Mouse (Mus musculus): ENCODE data around the gene Wdr82. TPM values are rescaled to one million over a fixed set of nuclear protein-coding genes. Genes with fewer than 3 reads are reported as not detected.

Gene Wdr82
- total and polyA plus RNA-seq, 2 experiments from 2014 or later = 32.6 to 240 TPM

DNA sequence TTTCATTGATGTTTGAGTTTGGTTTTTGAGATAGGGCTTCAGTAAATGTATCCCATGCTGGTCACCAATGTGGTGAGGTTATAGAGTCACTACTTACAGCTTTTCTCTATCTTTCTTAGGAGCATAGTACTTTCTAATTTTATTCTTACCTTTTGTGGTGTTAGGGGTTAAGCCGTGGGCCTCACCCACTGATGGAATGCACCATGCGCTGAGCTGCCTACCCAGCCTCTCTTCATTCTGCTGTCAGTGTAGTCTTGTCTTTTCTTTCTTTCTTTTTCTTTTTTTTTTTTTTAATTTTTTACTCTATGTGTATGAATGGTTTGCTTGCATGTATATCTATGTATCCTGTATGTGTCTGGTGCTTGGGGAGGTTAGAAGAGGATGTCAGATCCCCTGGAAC is 8.7 kb downstream of the Wdr82 start:
- Histone ChIP-seq H3K36me3 (ENCODE audit: insufficient read depth, low read length) (peaks cover 56% of the 10 kb centered on the region), H3K4me3 (ENCODE audit: low read length) (no peak overlapping the region), H3K9ac (replicated peaks; ENCODE audit: low read length) (no peak overlapping the region), H3K27ac (no peak overlapping the region), H3K27me3 (ENCODE audit: insufficient read depth, low read length) (no peaks in the 10 kb centered on the region), H3K4me2 (ENCODE audit: low read depth, low read length) (no peak overlapping the region), H3K9me3 (ENCODE audit: low read length) (no peaks in the 10 kb centered on the region), H3K4me1 (ENCODE audit: insufficient read depth, low read length) (peaks cover 5% of the 10 kb centered on the region; the same call in 1 of the 2 replicates)
- no peak for ATAC-seq
- TF ChIP-seq CTCF (IDR thresholded peaks at IDR 0.05; ENCODE audit: low read depth) = no peak
- no peak for DNase-seq (ENCODE audit: low spot score)
- 85% methylated on average over 2 of the region's 2 CpGs for WGBS

GRCm38 (mm10) chr9:106179964-106180363 is 9.2 kb downstream of the Wdr82 start:
- ATAC-seq (no peak), DNase-seq (ENCODE audit: low spot score) (no peak)
- H3K36me3 ChIP-seq (ENCODE audit: insufficient read depth, low read length) = peaks cover 61% of the 10 kb centered on the region
- H3K4me2 ChIP-seq (ENCODE audit: low read depth, low read length) = no peak overlapping the region
- TF ChIP-seq CTCF (IDR thresholded peaks at IDR 0.05; ENCODE audit: low read depth) = no peak
- H3K4me1 ChIP-seq (ENCODE audit: insufficient read depth, low read length) = peaks cover 1% of the 10 kb centered on the region; the same call in 1 of the 2 replicates
- H3K27me3 ChIP-seq (ENCODE audit: insufficient read depth, low read length) = no peaks in the 10 kb centered on the region
- no peak overlapping the region for H3K9ac ChIP-seq (replicated peaks; ENCODE audit: low read length)
- no peak overlapping the region for H3K27ac ChIP-seq
- no peak overlapping the region for H3K4me3 ChIP-seq (ENCODE audit: low read length)
- WGBS = 93% methylated on average over 3 of the region's 3 CpGs
- no peaks in the 10 kb centered on the region for H3K9me3 ChIP-seq (ENCODE audit: low read length)

- Histone ChIP-seq H3K27ac (no peak overlapping the region), H3K36me3 (ENCODE audit: insufficient read depth, low read length) (peaks cover 79% of the 10 kb centered on the region), H3K4me2 (ENCODE audit: low read depth, low read length) (no peak overlapping the region), H3K4me3 (ENCODE audit: low read length) (no peak overlapping the region), H3K9me3 (ENCODE audit: low read length) (no peaks in the 10 kb centered on the region), H3K4me1 (ENCODE audit: insufficient read depth, low read length) (no peaks in the 10 kb centered on the region), H3K27me3 (ENCODE audit: insufficient read depth, low read length) (no peaks in the 10 kb centered on the region), H3K9ac (replicated peaks; ENCODE audit: low read length) (no peak overlapping the region)
- 98% methylated on average over 4 of the region's 4 CpGs for whole genome bisulfite sequencing
- ATAC-seq (no peak), DNase-seq (ENCODE audit: low spot score) (no peak)
- no peak for TF ChIP-seq CTCF (IDR thresholded peaks at IDR 0.05; ENCODE audit: low read depth)
These were observed 11.4 kb downstream of the Wdr82 start for GRCm38 (mm10) chr9:106182146-106182545.

DNA sequence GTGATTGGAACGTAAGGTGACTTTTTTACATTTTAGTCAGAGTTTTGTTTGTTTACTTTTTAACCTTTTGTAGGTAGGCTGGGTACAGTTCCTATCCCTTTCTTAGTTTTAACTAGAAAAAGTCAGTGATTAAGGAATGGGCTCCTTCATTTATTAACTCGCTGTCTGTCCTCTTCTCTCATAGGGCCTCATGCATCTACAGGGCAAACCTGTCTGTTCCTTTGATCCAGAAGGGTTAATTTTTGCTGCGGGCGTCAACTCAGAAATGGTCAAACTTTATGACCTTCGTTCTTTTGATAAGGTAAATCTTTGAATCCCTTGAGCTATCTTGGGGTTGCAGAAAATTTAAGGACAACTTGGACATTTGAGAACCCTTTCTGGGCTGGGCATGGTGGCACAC is 13.3 kb downstream of the Wdr82 start:
- no peak for DNase-seq (ENCODE audit: low spot score)

DNA sequence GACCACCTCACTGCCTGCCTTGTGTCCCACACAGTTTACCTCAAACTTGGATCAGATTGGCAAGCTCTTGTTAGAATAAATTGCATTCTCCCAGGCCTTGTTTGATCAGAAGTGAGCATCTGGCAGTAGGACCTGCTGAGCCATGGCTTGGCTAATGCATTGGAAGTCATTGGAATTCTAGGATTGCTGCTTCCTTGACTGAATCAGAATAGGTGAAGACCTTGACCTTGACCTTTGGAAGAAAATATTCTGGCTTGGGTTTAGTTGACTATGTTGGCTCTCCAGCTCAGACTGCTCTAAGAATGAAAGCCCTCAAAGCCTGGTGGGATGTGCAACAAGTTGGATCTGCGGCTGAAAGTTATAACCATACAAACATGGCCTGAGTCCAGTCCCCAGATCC is 20.6 kb downstream of the Wdr82 start:
- 95% methylated on average over 1 of the region's 1 CpGs for WGBS
- Histone ChIP-seq H3K36me3 (ENCODE audit: insufficient read depth, low read length) (peaks cover 53% of the 10 kb centered on the region), H3K9ac (replicated peaks; ENCODE audit: low read length) (no peak overlapping the region), H3K4me3 (ENCODE audit: low read length) (no peak overlapping the region), H3K27me3 (ENCODE audit: insufficient read depth, low read length) (no peaks in the 10 kb centered on the region), H3K9me3 (ENCODE audit: low read length) (no peaks in the 10 kb centered on the region), H3K4me2 (ENCODE audit: low read depth, low read length) (no peak overlapping the region), H3K4me1 (ENCODE audit: insufficient read depth, low read length) (no peaks in the 10 kb centered on the region), H3K27ac (no peak overlapping the region)
- no peak for DNase-seq (ENCODE audit: low spot score)
- ATAC-seq = no peak
- no peak for TF ChIP-seq CTCF (IDR thresholded peaks at IDR 0.05; ENCODE audit: low read depth)

More for the DNA sequence above, 13.3 kb downstream of the Wdr82 start:
- no peak overlapping the region for H3K4me3 ChIP-seq (ENCODE audit: low read length)
- no peaks in the 10 kb centered on the region for H3K27me3 ChIP-seq (ENCODE audit: insufficient read depth, low read length)
- WGBS = 95% methylated on average over 5 of the region's 5 CpGs
- ATAC-seq = no peak
- no peak overlapping the region for H3K4me2 ChIP-seq (ENCODE audit: low read depth, low read length)
- no peak overlapping the region for H3K27ac ChIP-seq
- no peaks in the 10 kb centered on the region for H3K4me1 ChIP-seq (ENCODE audit: insufficient read depth, low read length)
- H3K9me3 ChIP-seq (ENCODE audit: low read length) = no peaks in the 10 kb centered on the region
- H3K36me3 ChIP-seq (ENCODE audit: insufficient read depth, low read length) = peaks cover 80% of the 10 kb centered on the region
- H3K9ac ChIP-seq (replicated peaks; ENCODE audit: low read length) = no peak overlapping the region
- TF ChIP-seq CTCF (IDR thresholded peaks at IDR 0.05; ENCODE audit: low read depth) = no peak

DNA sequence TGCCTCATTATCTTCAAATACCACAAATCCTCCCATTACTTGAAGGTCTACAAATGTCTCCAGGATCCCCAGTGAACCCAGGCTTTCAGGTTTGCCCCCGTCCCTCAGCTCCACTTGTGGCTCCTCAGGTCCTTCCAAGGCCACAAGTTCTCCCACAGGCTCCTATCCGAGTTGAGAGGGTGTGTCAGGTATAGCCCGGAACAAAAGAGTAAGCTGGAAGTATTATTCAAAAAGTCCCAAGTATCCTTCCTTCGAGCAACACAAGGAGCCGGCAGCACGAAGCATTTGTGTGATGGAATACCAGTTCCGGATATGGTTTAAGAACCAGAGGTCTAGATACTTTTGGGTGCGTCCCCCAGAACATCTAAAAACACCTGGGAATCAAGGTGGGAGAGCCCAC is 21.3 kb downstream of the Wdr82 start:
- no peaks in the 10 kb centered on the region for H3K27me3 ChIP-seq (ENCODE audit: insufficient read depth, low read length)
- TF ChIP-seq CTCF (IDR thresholded peaks at IDR 0.05; ENCODE audit: low read depth) = no peak
- no peak overlapping the region for H3K4me2 ChIP-seq (ENCODE audit: low read depth, low read length)
- H3K4me3 ChIP-seq (ENCODE audit: low read length) = no peak overlapping the region
- no peaks in the 10 kb centered on the region for H3K9me3 ChIP-seq (ENCODE audit: low read length)
- no peak overlapping the region for H3K27ac ChIP-seq
- peaks cover 46% of the 10 kb centered on the region for H3K36me3 ChIP-seq (ENCODE audit: insufficient read depth, low read length)
- H3K9ac ChIP-seq (replicated peaks; ENCODE audit: low read length) = no peak overlapping the region
- ATAC-seq (no peak), DNase-seq (ENCODE audit: low spot score) (no peak)
- 91% methylated on average over 8 of the region's 8 CpGs for WGBS
- no peaks in the 10 kb centered on the region for H3K4me1 ChIP-seq (ENCODE audit: insufficient read depth, low read length)

DNA sequence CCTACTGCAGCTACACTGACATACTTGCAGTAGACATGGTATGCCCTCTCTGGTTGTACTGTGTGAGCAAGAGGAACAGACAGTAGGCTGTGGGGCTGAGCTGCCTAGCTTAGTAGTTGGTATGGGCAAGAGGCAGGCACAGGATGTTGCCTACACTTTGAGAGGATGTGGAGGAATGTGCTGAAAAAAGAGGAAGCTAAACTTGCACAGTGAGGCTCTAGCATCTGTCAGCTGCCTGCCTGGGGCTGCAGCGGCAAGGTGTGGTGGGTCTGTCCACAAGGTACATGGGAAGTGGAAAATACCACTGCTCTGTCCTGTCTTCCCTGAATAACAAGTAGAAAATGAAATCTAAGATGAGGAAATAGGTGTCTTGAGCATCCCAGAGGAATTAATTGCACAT is 22.3 kb downstream of the Wdr82 start:
- Histone ChIP-seq H3K27me3 (ENCODE audit: insufficient read depth, low read length) (no peaks in the 10 kb centered on the region), H3K4me3 (ENCODE audit: low read length) (no peak overlapping the region), H3K27ac (no peak overlapping the region), H3K9ac (replicated peaks; ENCODE audit: low read length) (no peak overlapping the region), H3K36me3 (ENCODE audit: insufficient read depth, low read length) (peaks cover 36% of the 10 kb centered on the region), H3K4me1 (ENCODE audit: insufficient read depth, low read length) (no peaks in the 10 kb centered on the region), H3K9me3 (ENCODE audit: low read length) (no peaks in the 10 kb centered on the region), H3K4me2 (ENCODE audit: low read depth, low read length) (no peak overlapping the region)
- ATAC-seq = no peak
- WGBS = 82% methylated on average over 1 of the region's 1 CpGs
- no peak for TF ChIP-seq CTCF (IDR thresholded peaks at IDR 0.05; ENCODE audit: low read depth)
- no peak for DNase-seq (ENCODE audit: low spot score)

Measured in hindbrain, postnatal 0 days (tissue).